Mouse (Mus musculus) thymus, adult 2 months (tissue): ENCODE measurements around the gene Sdhaf1.

ENCODE experiments used
- CTCF ChIP-seq: fragments of 200-500 bp; IDR thresholded peaks from 2 replicates; pipeline ENCODE4 v1.5.1; 2012; ENCODE audit warnings: mild to moderate bottlenecking, control low read depth, low read length, moderate library complexity, borderline replicate concordance; ENCODE audit not compliant: control insufficient read depth, poor library complexity, insufficient read depth; ENCODE audit errors: extremely low read depth
- POLR2A ChIP-seq: fragments of 200-500 bp; IDR thresholded peaks from 2 replicates; pipeline ENCODE4 v1.6.1; 2012; ENCODE audit warnings: mild to moderate bottlenecking, low read length, control low read depth, moderate library complexity; ENCODE audit not compliant: control insufficient read depth, poor library complexity, insufficient read depth; ENCODE audit errors: extremely low read depth

DNA sequence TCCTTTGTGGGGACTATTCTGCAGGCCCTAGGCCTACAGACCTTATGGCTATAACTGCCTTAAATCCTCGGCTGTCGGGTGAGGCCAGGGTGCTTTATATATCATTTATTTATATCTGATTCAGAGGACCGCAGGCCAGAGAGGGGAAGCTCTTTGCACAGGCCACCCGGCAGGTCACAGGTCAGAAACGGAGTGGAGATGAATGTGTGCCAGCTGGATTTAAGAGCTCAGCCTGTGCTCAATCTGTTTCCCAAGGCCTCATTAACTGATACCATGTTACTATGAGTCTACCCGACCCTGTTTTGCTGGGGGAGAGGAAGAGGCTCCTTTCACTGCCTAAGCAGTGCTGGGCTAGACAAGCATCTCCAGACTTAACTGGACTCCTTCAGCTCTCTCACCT, 49.3 kb downstream of the Sdhaf1 start:
- TF ChIP-seq POLR2A (no peak), CTCF (no peak)
